Mouse (Mus musculus) testis, postnatal 10 days (tissue): ENCODE data around the gene Mill2.

ENCODE experiments used
- DNase-seq: peaks from one replicate; pipeline ENCODE4 v3.0.0; 2021; ENCODE audit warnings: low spot score

Gene Mill2

GRCm38 (mm10) chr7:18875372-18875771 lies 35.6 kb downstream of the Mill2 start:
- no peak for DNase-seq

- DNase-seq: no peak
These were observed 38.9 kb downstream of the Mill2 start for GRCm38 (mm10) chr7:18878691-18879090.

- no peak for DNase-seq
These were observed 44.4 kb downstream of the Mill2 start for GRCm38 (mm10) chr7:18883991-18884744.

DNA sequence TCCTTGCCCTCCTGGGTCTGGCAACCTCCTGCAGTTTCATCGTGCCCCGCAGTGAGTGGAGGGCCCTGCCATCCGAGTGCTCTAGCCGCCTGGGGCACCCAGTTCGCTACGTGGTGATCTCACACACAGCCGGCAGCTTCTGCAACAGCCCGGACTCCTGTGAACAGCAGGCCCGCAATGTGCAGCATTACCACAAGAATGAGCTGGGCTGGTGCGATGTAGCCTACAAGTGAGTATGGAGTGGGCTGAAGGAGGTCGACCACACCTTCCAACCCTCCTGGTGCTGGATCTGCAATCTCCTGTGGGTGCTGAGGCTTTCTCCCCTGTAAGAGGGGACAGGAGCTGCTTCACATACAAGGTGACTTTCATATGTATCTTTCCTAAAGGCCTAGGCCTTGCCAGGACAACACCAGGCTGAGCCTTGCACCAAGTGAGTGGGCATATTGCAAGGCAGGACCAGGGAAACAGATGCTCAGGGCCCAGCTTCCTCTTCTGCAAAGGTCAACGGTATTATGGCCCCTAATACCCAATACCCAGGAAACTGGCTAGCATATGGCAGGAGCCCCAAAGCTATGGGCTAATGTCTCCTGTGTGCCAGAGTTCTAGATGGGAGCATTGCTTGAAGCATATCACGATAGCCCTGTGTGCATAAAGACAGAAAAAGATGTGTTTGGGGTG lies 45.1 kb downstream of the Mill2 start:
- no peak for DNase-seq

GRCm38 (mm10) chr7:18886963-18887362 lies 47.2 kb downstream of the Mill2 start:
- DNase-seq: no peak

GRCm38 (mm10) chr7:18890848-18891247 lies 51.1 kb downstream of the Mill2 start:
- no peak for DNase-seq

GRCm38 (mm10) chr7:18891872-18892599 lies 52.3 kb downstream of the Mill2 start:
- peak; percentile 93 for DNase-seq

DNA sequence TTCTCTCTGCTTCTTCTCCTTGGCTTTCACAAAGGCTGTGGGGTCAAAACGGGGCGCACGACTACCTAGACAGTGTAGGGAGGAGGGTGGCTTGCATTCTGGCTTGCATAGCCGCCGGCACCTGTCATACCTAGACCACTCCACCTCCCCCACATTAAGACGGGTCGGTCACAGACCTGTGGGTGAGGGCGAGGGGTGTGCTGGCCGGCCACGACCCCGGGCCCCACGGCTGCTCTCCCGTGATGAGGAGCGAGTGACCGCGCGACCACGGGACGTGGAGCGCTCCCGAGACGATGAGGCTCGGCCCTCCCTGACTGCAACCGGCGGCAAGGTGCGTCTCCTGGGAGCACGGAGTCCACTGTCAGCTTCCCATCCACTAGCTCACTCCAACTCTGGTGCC lies 53.2 kb downstream of the Mill2 start:
- DNase-seq: no peak

DNA sequence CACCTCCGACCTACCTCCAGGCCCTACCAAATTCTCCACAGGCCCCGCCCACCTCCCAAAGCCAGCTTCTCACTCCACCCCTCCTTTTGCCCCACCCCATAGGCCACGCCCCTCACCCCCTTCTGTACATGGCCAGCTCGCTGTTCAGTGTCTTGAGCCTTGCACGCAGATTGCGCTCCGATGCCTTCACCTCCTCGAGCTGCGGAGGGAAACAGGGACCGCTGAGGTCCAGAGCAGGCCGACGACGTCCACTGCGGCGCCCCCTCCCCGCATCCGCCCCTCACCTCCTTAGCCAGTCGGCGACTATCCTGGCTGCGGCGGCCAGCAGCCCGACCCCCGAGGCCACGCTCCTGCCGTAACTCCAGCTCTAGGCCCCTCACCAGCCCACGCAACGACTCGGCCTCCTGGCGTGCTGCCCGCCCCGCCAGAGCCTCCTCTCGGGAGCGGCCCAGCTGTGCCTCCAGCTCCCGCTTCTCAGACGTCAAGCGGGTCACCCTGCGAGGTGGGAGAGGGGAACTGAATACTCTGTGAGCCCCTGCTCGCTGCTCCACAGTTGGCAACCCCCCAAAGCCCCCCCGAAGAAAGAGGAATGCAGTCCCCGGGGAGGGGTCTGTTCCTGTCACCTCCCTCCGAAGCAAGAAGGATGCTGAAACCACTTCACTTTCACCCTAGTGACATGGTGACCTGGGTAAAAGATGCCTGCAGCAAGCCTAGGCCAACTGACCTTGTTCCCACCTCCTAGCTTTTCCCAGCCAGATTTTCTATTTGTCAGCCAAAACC lies 54.1 kb downstream of the Mill2 start:
- DNase-seq: peak; percentile 90

DNA sequence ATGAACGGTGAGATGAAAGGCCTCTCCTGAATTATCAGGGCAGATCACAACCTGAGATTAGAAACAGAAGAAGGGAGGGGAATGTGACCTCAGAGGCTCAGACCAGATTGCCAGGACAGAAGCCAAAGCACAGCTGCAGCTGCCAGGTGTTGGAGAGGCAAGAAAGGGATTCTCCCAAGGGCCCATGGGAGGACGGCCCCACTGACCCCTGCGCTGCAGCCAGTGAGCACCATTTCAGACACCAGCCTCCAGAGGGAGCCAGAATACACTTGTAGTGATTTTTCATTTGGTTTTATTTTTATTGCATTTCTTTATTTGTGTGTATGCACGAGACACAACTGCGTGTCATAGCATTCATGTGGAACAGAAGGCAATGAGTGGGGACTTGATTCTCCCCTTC lies 56.8 kb downstream of the Mill2 start:
- DNase-seq: peak; percentile 68

GRCm38 (mm10) chr7:18900513-18900912 lies 60.7 kb downstream of the Mill2 start:
- no peak for DNase-seq

DNA sequence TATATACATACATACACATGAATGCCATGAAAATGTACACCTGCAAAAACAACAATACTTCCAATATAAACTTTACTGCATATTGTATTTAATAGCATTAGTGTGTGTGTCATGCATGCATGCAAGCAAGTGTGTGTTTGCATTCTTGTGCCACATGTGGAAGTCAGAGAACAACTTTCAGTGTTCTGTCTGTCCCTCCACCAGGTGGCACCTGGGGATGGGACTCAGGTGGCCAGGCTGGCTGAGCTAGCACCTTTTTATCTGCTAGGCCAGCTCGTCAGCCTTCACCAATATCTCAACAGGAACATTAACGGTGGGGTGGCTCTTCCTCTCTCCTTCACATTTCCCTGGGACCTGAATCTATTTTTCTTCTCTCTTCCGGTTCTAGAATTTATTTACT lies 62.7 kb downstream of the Mill2 start:
- no peak for DNase-seq

DNA sequence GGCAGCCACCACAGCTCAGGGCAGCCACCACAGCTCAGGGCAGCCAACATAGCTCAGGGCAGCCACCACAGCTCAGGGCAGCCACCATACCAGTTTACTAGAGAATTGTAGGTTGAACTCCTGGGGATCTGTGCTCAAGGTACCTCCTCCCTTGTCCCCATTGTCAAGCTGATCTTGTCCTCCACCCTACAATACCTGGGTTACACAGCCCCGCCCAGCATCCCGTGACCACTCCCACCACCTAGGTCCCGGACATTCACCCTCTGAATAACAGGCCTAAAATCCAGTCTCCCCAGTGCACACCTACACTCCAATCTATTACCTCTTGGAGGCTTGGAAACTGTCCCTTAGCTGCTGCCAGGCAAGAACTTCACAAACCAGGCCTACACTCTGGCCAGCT lies 65.2 kb downstream of the Mill2 start:
- DNase-seq: no peak

- DNase-seq: no peak
These were observed 70.0 kb downstream of the Mill2 start for GRCm38 (mm10) chr7:18909797-18910196.

DNA sequence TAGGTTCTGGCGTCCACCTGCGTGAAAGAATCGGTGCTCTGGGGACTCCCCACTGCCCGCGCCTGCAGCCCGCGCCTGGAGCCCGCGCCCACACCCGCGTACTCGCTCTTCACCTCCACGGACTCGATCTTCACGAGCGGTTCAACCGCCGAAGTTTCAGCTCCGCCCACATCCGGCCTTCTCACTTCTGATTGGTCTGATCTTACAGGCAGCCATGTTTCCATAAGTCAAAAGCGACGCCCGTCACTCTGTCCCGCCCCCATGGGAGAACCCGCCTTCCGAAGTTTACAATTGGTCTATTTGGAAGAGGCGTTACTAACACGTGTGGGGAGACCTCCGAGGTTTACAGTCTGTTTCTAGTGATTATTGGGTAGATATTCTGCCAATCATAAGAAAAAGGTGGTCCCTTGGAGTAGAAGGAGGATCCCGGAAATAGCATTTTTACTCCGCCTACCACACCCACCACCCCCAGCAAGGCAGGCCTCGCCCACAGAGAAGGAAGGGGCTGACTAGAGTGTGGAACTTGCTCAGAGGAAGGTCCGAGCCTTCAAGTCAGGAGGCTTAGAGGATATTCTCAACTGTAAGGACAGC lies 70.6 kb downstream of the Mill2 start, which contains the start of gene Ccdc61:
TSS of gene Ccdc61 (minus strand) at position 175 of the 591 bp plus-strand sequence.
- DNase-seq: peak; percentile 97
